Mouse (Mus musculus) urinary bladder, postnatal 10 days (tissue): ENCODE measurements around the gene Cox16.
"Not testable (repeated sequence)": the region's sequence is repeated elsewhere in the genome, so short reads cannot be mapped to it uniquely, and the experiment has no call there.

ENCODE experiments used
- DNase-seq: peaks from one replicate; pipeline ENCODE4 v3.0.0; 2022; ENCODE audit warnings: low spot score

The Cox16 gene

DNA sequence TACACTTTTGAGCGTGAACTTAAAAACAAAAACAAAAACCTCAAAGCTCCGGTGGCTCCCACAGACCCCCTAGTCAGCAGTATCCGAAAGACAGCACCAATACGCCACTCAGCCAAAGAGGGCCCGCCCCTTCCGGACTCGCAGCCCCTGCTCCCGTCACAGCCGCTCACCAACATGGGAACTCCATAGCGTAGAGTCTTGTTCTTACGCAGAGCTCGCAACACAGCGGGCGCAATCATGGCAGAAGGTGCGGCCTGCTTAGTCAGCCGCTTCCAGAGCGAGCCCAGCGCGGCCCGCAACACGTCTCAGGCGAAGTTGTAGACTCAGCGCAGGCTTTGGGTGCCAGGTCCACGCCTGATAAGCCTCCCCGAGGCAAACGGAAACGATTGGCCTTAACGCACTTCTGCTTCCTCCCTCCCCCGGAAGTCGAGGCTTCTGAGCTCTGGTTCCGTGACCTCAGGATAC, at the start of gene Cox16:
Gene Cox16, minus strand, starts transcription at position 401 of the 465 bp plus-strand sequence.
- DNase-seq = peak; percentile 23

DNA sequence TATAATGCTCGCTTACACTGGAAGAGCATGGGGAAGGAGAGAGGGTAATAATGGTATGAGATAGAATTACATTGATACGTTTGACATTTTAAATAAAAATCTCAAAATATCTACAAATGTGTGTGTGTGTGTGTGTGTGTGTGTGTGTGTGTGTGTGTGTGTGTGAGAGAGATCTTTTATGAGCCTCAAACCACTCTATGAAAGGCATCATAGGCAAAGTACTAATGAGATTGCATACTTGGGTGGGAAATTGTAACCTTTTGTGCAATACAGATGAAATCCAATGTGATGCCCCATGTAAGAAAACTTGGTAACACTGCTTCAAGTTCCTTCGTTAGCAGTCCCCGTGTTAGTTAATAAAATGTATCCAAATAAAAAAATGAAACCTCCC, 48.1 kb upstream of the Cox16 start:
- DNase-seq = no peak

DNA sequence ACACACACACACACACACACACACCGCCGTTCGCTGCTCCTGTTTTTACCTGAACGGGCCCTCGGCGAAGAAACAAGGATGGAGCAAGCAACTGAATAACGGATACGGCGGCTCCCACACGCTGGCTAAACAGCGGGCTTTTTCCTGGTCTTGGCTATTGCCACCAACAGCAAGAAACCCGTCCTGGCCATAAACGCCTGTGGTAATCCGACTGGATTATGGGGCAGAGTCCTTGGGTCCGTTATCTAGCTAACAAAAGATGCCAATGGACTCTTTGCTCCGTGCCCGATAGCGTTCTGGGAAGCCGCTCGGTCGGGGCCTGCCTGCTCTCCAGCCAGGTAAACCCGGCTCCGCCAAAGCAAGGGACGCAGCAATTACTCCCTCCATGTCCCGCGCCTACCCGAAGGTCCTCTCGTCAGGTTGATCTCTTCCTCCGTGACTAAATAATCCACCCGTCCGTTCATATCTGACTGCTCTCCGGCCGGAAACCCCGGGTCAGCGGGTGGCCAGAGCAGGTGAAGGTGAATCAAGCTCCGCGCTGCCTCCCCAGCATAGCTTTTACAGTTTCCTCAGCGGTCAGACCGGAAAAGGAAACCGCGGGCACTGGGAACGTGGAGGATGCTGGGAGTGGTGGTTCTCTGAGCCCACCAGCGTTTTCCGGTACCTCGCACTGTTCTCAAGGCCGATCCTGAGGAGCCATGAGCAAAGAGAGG, 47.5 kb upstream of the Cox16 start, which contains the start of the genes Gm20498 and Synj2bp:
Gene Gm20498, minus strand, starts transcription at position 590 of the 713 bp plus-strand sequence.
Gene Synj2bp, minus strand, starts transcription at position 596 of the 713 bp plus-strand sequence.
- peak; percentile 25 for DNase-seq

DNA sequence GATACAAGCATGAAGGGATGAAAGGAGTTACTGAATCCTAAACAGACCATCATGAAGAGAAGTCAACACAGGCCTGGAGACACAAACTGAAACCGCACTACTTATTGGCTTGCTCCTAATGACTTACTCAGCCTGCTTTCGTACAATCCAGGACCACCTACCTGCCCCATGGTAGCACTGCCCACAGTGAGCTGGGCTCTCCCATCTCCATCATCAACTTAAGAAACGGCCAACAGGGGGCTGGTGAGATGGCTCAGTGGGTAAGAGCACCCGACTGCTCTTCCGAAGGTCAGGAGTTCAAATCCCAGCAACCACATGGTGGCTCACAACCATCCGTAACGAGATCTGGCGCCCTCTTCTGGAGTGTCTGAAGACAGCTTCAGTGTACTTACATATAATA, 45.7 kb upstream of the Cox16 start:
- DNase-seq = not testable (repeated sequence)

DNA sequence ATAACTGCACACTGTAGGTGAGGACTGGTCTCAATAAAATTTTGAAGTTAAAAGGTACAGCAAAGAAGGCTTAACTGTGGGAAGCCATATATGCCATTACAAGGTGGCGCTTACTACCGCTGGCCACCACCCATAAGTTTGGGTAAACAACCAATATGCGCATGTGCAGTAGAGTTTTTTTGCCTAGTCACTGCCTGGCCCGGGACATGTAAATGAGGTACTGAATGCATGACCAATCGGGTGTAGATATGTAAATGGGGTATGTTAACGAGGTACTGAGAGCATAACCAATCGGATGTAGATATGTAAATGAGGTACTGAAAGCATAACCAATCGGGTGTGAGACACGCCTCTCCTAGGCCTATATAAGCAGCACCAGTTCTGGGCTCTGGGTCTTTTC, 12.0 kb upstream of the Cox16 start:
- DNase-seq = not testable (repeated sequence)

DNA sequence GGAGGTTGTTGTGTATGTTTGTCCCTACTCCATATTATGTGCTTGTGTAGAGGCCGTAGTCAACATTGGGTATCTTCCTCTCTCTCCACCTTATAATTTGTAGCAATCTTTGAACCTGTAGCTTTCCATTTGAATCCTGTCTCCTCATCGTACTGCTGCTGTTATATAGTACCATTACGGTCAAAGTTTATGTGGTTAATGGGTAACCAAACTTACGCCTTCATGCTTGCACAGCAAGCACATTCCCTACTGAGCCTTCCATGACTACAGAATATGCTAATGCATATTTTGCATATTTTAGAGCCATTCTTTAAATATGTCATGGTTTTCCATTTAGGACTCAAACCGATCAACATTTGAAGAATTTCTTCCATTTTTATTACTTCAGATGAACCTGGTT, 5.6 kb upstream of the Cox16 start:
- no peak for DNase-seq

DNA sequence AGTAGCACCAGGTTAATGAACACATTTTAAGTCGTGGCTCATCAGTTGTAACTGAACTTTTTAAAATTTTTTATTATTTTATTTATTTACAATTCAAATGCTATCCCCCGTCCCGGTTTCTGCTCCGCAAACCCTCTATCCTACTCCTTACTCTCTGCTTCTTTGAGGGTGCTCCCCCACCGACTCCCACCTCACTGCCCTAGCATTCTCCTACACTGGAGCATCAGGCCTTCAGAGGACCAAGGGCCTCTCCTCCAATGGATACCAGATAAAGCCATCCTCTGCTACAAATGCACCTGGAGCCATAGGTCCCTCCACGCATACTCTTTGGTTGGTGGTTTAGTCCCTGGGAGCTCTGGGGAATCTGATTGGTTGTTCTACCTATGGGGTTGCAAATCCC, 384 bp upstream of the Cox16 start:
- no peak for DNase-seq

DNA sequence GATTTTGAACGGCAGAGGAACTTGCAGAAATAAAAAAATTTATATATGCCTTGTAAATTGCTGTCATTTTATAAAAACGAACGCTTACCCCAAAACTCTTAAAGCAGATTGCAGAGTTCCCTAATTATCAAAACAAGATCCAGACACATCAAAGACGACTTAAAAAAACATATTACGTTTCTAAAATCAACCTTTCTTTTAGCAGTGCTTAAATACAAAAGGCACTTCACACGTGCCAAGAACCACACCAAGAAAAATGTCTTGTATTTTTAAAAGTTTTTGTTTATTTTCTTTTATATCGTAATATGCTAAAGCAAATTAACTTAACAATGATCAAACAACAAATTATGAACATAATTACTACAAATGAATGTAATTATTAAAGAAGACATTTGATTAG, 715 bp downstream of the Cox16 start:
- no peak for DNase-seq

DNA sequence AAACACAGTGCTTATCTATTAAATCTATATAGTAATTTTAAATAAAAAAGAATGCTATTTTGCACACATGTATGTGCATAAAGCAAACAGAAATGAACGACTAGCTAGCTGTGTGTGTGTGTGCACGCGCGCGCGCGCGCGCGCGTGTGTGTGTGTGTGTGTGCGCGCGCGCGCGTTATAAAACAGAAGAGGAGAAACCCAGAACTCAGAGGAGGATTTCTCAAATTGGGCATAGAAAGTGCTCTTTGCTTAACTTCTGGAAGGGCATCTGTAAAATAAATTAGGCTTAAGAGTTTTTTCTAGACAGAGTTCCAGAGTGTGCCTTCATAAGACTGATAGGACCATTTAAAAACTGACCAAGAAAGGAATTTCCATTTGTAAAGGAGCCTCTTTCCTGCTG, 1.3 kb downstream of the Cox16 start:
- no peak for DNase-seq

DNA sequence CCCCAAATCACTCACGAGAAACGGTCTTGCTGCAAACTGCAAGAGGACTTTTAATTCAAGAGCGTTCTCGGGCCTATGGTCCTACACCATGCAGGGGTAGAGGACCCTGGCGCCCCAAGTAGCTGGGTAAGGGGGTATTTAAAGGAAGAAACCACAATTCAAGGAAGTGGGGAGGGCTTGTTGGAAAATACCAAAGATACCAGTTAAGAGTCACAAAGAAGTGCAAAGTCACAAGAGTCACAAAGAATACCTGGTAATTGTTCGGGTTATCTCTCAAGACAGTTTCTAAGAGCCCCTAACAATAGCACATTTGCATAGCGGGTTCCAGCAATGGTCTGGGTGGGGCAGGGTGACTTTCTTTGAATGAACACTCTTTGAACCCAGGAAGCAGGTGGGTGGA, 25.9 kb downstream of the Cox16 start:
- DNase-seq = not testable (repeated sequence)

DNA sequence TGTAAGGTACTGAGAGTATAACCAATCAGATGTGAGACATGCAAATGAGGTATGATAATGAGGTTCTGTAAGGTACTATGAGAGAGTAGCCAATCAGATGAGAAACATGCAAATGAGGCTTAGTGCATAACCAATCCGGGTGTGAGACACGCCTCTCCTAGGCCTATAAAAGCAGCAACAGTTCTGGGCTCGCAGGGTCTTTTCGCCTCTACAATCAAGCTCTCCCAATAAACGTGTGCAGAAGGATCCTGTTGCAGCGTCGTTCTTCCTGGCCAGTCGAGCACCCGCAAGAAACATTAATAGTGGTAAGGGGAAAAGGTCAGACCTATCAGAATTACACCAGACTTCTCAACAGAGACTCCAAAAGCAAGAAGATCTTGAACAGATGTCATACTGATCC, 45.9 kb downstream of the Cox16 start:
- DNase-seq = not testable (repeated sequence)

DNA sequence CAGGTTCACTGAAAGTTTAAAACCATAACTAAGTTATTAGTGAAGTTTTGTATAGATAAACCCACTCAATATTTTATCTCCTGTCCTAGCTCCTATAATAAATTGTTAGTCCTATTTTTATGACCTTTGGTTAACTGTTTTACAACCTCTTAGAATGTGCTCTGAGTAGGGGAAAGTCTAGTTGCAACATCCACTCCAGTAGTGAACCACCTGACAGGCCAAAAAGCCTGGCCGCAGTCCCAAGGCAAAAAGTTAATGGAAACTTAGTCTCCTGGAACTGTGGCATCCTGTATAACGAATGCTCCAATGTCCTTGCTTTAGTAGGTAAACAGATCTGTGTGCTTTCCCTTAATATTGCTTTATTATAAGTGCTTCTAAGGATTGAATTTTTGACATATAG, 50.1 kb downstream of the Cox16 start:
- DNase-seq = not testable (repeated sequence)

DNA sequence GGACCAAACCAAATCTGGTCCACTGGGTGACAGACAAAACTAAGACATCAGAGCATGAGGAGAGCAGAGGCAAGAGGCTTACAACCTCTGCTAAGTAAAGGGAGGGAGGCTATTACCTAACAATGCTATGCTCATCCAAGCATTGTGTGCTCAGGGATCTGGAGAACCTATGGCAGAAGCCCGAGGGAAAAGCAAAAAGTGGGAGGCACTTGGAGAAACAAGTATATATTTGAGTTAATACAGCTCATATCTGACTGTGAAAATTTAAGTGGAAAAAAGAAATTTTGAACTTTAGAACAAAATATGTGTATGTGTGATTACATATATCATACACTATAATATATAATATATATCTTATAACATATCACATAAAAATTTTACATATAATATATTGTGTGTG, 63.1 kb downstream of the Cox16 start, which contains the start of gene Adam4:
Gene Adam4, minus strand, starts transcription at position 101 of the 400 bp plus-strand sequence.
- no peak for DNase-seq

DNA sequence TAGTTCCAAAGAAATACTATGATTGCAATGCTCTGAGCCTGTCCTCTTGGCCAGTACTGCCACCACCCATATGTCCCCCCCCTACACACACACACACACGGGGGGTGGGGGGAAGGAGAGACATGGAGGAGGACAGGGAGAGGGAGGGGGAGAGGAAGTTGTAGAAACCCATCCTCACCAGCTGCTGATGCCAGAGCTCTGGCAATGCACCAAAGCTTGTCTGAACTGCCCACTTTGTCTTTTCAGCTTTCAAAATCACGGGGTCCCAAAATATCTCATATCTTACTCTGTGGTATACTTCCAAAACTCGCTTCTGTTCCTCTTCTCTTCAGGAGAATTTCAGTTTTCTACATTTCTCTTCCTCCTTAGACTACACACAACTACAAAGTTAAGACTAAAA, 71.7 kb downstream of the Cox16 start:
- DNase-seq = no peak

DNA sequence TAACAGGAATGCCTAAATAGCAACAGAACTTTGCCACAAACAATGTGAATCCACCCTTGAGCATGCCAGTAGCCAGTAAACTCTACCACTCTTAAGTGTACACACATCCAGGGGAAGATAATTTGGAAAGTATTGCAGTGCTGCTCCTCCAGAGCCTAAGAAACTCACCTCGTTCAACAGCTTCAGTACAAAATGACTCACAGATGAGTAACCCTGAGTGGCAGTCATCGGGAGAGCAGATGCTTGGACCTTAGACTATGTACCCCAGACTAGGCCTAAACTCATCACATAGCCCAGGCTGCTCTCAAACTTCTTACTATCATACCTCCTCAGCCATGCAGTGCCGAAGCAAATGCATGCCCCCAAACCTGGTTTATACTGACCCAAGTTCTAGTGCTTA, 76.0 kb downstream of the Cox16 start:
- no peak for DNase-seq

DNA sequence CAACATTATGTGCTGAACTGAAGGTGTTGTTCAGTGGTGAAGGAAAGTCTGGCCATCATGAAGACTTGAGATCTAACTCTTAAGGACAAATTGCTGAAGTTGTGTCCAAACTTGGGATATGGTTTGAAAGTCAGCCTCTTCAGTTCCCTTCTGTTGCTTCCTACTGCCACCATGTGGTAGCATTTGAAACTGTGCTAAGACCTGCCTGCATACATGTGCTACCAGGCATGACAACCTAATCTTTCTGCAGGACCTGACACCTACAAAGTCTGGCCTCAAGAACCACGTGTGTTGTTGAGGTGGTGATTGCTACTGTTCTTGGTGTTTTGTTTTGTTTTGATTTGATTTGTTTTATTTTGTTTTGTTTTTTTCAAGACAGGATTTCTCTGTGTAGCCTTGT, 82.7 kb downstream of the Cox16 start:
- no peak for DNase-seq

DNA sequence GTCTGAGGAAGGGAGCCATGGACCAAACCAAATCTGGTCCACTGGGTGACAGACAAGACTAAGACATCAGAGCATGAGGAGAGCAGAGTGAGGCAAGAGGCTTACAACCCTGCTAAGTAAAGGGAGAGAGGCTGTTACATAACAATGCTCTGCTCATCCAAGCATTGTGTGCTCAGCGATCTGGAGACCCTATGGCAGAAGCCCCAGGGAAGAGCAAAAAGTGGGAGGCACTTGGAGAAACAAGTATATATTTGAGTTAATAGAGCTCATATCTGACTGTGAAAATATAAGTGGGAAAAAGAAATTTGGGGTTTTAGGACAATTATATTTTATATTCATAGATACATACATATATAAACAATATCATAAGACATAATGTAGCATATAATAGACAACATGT, 105.6 kb downstream of the Cox16 start, which contains the start of gene Gm4787:
Gene Gm4787, minus strand, starts transcription at position 101 of the 400 bp plus-strand sequence.
- DNase-seq = not testable (repeated sequence)

DNA sequence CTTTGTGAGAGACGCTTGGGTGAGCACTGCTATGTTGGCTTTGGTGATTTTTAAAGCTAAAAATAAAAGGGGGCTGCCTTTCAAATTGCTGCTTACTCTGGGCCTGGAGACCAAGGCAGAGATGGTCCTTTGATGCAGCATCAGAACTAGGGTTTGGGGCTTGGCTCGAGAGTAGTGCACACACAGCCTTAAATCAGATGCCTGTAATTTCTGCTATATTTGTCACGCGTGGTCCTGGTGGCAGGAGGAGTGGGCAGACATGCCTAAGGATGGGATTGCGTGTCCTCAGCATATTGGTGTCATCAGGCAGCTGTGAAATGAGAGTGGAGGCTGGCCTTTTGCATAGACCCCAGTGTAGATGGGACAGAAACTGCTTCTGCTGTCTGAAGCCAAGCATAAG, 151.1 kb downstream of the Cox16 start:
- no peak for DNase-seq

DNA sequence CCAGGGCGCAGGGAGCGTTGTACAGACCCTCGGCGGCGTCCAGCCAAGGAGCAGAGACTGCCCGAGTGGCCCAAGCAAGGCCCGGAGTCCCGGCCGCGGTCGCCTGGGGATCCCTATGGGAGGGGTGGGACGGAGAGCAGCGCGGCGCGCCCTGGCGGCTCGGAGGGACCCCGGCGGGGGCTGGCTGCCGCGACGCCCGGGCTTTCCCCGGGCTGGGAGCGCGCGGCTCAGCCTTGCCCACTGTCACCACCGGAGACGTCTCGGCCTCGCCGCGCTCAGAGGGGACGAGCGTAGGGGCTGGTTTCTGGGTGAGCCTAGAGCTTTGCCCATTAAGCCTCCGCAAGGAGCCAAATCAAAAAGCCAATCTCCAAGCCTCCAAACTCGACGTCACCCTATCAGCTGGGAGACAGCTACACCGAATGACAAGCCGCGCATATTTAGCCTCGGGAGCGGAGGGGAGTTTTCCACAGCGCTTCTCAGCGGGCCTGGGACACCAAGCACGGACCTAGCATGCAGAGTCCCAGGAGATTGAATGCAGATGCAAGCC, 152.0 kb downstream of the Cox16 start, which contains the start of gene Slc8a3:
Gene Slc8a3, minus strand, starts transcription at position 306 of the 547 bp plus-strand sequence.
- no peak for DNase-seq

DNA sequence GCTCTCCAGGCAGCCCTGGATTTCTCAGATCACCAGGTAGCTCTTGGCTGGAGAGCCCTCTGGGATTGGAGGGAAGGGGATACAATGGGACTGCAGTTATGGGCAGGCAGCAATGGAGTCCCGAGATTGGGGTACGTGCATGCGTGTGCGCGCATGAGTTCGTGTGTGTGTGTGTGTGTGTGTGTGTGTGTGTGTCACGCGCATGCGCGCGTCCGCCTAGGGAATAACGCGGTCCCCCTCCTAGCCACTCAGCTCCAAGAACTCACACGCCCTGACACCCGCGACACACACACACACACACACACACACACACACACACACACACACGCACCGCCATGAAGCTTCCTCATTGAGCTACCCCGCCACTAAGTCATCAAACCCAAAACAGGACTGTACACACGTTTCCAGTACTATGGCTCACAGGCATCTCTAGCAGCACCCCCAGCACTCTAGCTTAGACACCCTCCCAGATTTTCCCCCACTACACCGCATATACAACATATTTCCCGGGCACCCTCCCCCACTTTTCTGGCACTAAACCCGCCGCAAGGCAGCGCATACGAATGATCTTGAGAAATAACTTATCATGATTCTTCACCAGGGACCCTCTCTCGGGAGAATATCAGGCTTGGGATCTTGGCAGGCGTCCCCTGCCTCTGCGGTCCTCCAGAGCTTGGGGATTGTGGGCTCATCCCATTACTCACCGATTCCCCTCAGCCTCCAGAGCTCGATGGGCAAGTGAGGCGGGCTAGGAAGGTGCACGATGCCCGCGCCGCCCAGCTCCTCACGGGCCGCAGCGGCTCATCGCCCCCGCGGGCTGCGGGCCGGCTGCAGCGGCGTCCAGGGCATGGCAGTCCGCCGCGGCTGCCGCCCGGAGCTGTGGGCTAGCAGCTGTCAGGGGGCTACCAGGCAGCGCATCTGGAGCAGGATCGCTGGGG, 152.7 kb downstream of the Cox16 start:
- DNase-seq = no peak

DNA sequence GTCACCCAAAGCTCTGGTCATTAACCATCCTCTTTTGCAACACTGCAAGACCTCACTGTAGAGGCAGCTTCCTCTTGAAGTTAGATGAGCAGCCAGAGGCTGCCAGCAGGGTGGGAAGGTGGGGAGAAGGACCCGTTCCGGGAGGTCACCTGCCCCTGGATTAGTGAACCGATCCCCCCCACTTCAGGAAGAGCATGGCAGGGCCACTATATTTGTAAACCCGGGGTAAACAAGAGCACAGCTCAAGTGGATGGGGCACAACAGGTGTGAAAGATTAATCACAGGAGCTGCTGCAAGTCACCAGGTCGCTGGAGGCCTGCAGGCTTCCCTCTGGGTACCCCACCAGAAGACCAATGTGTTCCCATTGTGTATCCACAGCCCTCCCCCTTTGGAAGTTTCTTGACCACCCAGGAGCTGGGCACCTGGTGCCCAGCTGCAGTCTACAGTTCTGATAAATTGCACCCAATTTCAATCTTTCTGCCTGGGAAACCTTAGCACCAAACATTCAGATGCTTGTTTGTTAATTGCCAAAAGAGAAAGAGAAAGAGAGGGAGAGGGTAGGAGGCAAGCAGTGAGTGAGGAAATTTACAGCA, 153.8 kb downstream of the Cox16 start:
- no peak for DNase-seq

DNA sequence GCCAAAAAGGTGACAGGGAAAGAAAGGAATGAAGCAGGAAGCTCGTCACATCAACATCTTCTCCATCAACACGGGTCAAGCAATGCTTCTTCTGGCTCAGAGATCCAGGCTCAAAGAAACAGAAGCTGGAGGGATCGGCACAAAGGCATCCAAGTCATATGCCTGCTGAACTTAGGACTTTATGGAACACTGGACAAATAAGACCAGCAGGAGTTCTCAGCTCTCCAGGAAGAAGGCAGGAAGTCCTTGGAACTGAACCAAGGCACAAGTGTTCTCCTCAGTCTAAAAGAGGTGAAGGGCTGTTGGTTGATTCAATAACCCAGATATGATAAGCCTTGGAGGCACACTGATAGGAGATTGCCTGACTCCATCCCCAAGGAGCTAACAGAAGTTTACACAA, 159.9 kb downstream of the Cox16 start:
- no peak for DNase-seq
